Mouse (Mus musculus): ENCODE measurements around the gene Lipc. TPM values are rescaled to one million over a fixed set of nuclear protein-coding genes. Genes with fewer than 3 reads are reported as not detected.
A peak's percentile ranks its signal among the peaks of the same experiment; 100 is the strongest.
"Not testable (repeated sequence)": the region's sequence is repeated elsewhere in the genome, so short reads cannot be mapped to it uniquely, and the experiment has no call there.

Gene Lipc
- polyA plus RNA-seq, 1 experiment from 2014 or later: not detected

GRCm38 (mm10) chr9:70875059-70875458 lies 77.0 kb downstream of the Lipc start:
- no peaks in the 10 kb centered on the region for H3K4me1 ChIP-seq
- no peak for ATAC-seq (replicated peaks)
- H3K4me3 ChIP-seq: no peak overlapping the region
- H3K36me3 ChIP-seq: no peaks in the 10 kb centered on the region
- H3K9me3 ChIP-seq: no peaks in the 10 kb centered on the region
- no peak overlapping the region for H3K4me2 ChIP-seq (replicated peaks)
- 80% methylated on average over 4 of the region's 4 CpGs for WGBS
- H3K27me3 ChIP-seq: no peaks in the 10 kb centered on the region
- no peak overlapping the region for H3K27ac ChIP-seq (replicated peaks)
- no peak overlapping the region for H3K9ac ChIP-seq (replicated peaks)

- Histone ChIP-seq H3K27me3 (no peaks in the 10 kb centered on the region), H3K4me3 (no peak overlapping the region), H3K36me3 (no peaks in the 10 kb centered on the region), H3K4me1 (no peaks in the 10 kb centered on the region), H3K27ac (replicated peaks) (no peak overlapping the region), H3K9me3 (no peaks in the 10 kb centered on the region), H3K9ac (replicated peaks) (no peak overlapping the region), H3K4me2 (replicated peaks) (no peak overlapping the region)
- WGBS: 86% methylated on average over 8 of the region's 8 CpGs
- no peak for ATAC-seq (replicated peaks)
These were observed 79.4 kb downstream of the Lipc start for GRCm38 (mm10) chr9:70872675-70873074.

- ATAC-seq (replicated peaks): no peak
- 96% methylated on average over 4 of the region's 4 CpGs for WGBS
- no peaks in the 10 kb centered on the region for H3K27me3 ChIP-seq
- no peaks in the 10 kb centered on the region for H3K4me1 ChIP-seq
- no peak overlapping the region for H3K4me3 ChIP-seq
- no peaks in the 10 kb centered on the region for H3K9me3 ChIP-seq
- no peaks in the 10 kb centered on the region for H3K36me3 ChIP-seq
- H3K9ac ChIP-seq (replicated peaks): no peak overlapping the region
- H3K4me2 ChIP-seq (replicated peaks): no peak overlapping the region
- no peak overlapping the region for H3K27ac ChIP-seq (replicated peaks)
These were observed 81.7 kb downstream of the Lipc start for GRCm38 (mm10) chr9:70870326-70870725.

- Histone ChIP-seq H3K4me2 (replicated peaks) (no peak overlapping the region), H3K27ac (replicated peaks) (no peak overlapping the region)
- WGBS: 62% methylated on average over 5 of the region's 5 CpGs
These were observed 82.7 kb downstream of the Lipc start for GRCm38 (mm10) chr9:70869169-70869873.

GRCm38 (mm10) chr9:70867381-70867780 lies 84.6 kb downstream of the Lipc start:
- ATAC-seq (replicated peaks): no peak

More at GRCm38 (mm10) chr9:70869169-70869873, 82.7 kb downstream of the Lipc start:
- H3K36me3 ChIP-seq: no peaks in the 10 kb centered on the region
- no peaks in the 10 kb centered on the region for H3K4me1 ChIP-seq
- H3K9ac ChIP-seq (replicated peaks): no peak overlapping the region
- no peak overlapping the region for H3K4me3 ChIP-seq
- ATAC-seq (replicated peaks): no peak
- H3K9me3 ChIP-seq: no peaks in the 10 kb centered on the region
- no peaks in the 10 kb centered on the region for H3K27me3 ChIP-seq

GRCm38 (mm10) chr9:70864039-70864438 lies 88.0 kb downstream of the Lipc start:
- 70% methylated on average over 8 of the region's 8 CpGs for WGBS
- Histone ChIP-seq H3K9me3 (no peaks in the 10 kb centered on the region), H3K4me2 (replicated peaks) (no peak overlapping the region), H3K9ac (replicated peaks) (no peak overlapping the region), H3K27ac (replicated peaks) (no peak overlapping the region), H3K27me3 (no peaks in the 10 kb centered on the region), H3K4me1 (no peaks in the 10 kb centered on the region), H3K36me3 (no peaks in the 10 kb centered on the region), H3K4me3 (no peak overlapping the region)
- ATAC-seq (replicated peaks): no peak

More at GRCm38 (mm10) chr9:70867381-70867780, 84.6 kb downstream of the Lipc start:
- no peaks in the 10 kb centered on the region for H3K36me3 ChIP-seq
- H3K4me1 ChIP-seq: no peaks in the 10 kb centered on the region
- 89% methylated on average over 4 of the region's 4 CpGs for WGBS
- no peaks in the 10 kb centered on the region for H3K9me3 ChIP-seq
- H3K9ac ChIP-seq (replicated peaks): no peak overlapping the region
- H3K4me3 ChIP-seq: no peak overlapping the region
- no peak overlapping the region for H3K27ac ChIP-seq (replicated peaks)
- H3K27me3 ChIP-seq: no peaks in the 10 kb centered on the region
- H3K4me2 ChIP-seq (replicated peaks): no peak overlapping the region

GRCm38 (mm10) chr9:70863299-70863698 lies 88.7 kb downstream of the Lipc start:
- no peaks in the 10 kb centered on the region for H3K27me3 ChIP-seq
- WGBS: 52% methylated on average over 8 of the region's 8 CpGs
- no peaks in the 10 kb centered on the region for H3K9me3 ChIP-seq
- no peak overlapping the region for H3K4me2 ChIP-seq (replicated peaks)
- H3K27ac ChIP-seq (replicated peaks): 0 out of 2 replicates have a peak overlapping the region, but pooled peaks have one; percentile 18
- no peak for ATAC-seq (replicated peaks)
- H3K4me1 ChIP-seq: no peaks in the 10 kb centered on the region
- no peaks in the 10 kb centered on the region for H3K36me3 ChIP-seq
- no peak overlapping the region for H3K4me3 ChIP-seq
- H3K9ac ChIP-seq (replicated peaks): no peak overlapping the region

GRCm38 (mm10) chr9:70859233-70859632 lies 92.8 kb downstream of the Lipc start:
- H3K9ac ChIP-seq (replicated peaks): no peak overlapping the region
- H3K4me3 ChIP-seq: no peak overlapping the region
- peaks cover 4% of the 10 kb centered on the region; the same call in 1 of the 2 replicates for H3K4me1 ChIP-seq
- no peak overlapping the region for H3K27ac ChIP-seq (replicated peaks)
- no peak for ATAC-seq (replicated peaks)
- no peaks in the 10 kb centered on the region for H3K36me3 ChIP-seq
- H3K27me3 ChIP-seq: no peaks in the 10 kb centered on the region
- H3K9me3 ChIP-seq: no peaks in the 10 kb centered on the region
- WGBS: 69% methylated on average over 5 of the region's 5 CpGs
- H3K4me2 ChIP-seq (replicated peaks): no peak overlapping the region

- H3K9me3 ChIP-seq: no peaks in the 10 kb centered on the region
- H3K9ac ChIP-seq (replicated peaks): no peak overlapping the region
- 59% methylated on average over 6 of the region's 6 CpGs for WGBS
- H3K4me1 ChIP-seq: peaks cover 4% of the 10 kb centered on the region; the same call in 1 of the 2 replicates
- no peaks in the 10 kb centered on the region for H3K27me3 ChIP-seq
- no peak overlapping the region for H3K4me2 ChIP-seq (replicated peaks)
- no peaks in the 10 kb centered on the region for H3K36me3 ChIP-seq
- no peak overlapping the region for H3K27ac ChIP-seq (replicated peaks)
- ATAC-seq (replicated peaks): no peak
- no peak overlapping the region for H3K4me3 ChIP-seq
These were observed 96.2 kb downstream of the Lipc start for GRCm38 (mm10) chr9:70855868-70856267.

GRCm38 (mm10) chr9:70854950-70855349 lies 97.1 kb downstream of the Lipc start:
- Histone ChIP-seq H3K27me3 (no peaks in the 10 kb centered on the region), H3K9me3 (no peaks in the 10 kb centered on the region), H3K36me3 (no peaks in the 10 kb centered on the region), H3K27ac (replicated peaks) (no peak overlapping the region), H3K4me1 (peaks cover 4% of the 10 kb centered on the region; the same call in 1 of the 2 replicates), H3K4me2 (replicated peaks) (no peak overlapping the region), H3K4me3 (no peak overlapping the region), H3K9ac (replicated peaks) (no peak overlapping the region)
- no peak for ATAC-seq (replicated peaks)
- 84% methylated on average over 6 of the region's 6 CpGs for WGBS

GRCm38 (mm10) chr9:70853081-70853480 lies 98.9 kb downstream of the Lipc start:
- H3K27me3 ChIP-seq; H3K27ac ChIP-seq (replicated peaks); H3K4me3 ChIP-seq; H3K9ac ChIP-seq (replicated peaks); H3K36me3 ChIP-seq; H3K9me3 ChIP-seq; ATAC-seq (replicated peaks); H3K4me2 ChIP-seq (replicated peaks): not testable (repeated sequence)
- H3K4me1 ChIP-seq: peaks cover 14% of the 10 kb centered on the region
- 92% methylated on average over 15 of the region's 15 CpGs for WGBS

GRCm38 (mm10) chr9:70851533-70851932 lies 100.5 kb downstream of the Lipc start:
- H3K36me3 ChIP-seq: no peaks in the 10 kb centered on the region
- H3K9me3 ChIP-seq: no peaks in the 10 kb centered on the region
- WGBS: 79% methylated on average over 3 of the region's 3 CpGs
- no peak for ATAC-seq (replicated peaks)
- no peak overlapping the region for H3K4me2 ChIP-seq (replicated peaks)
- H3K9ac ChIP-seq (replicated peaks): no peak overlapping the region
- H3K4me1 ChIP-seq: peaks cover 21% of the 10 kb centered on the region
- no peak overlapping the region for H3K27ac ChIP-seq (replicated peaks)
- H3K27me3 ChIP-seq: no peaks in the 10 kb centered on the region
- no peak overlapping the region for H3K4me3 ChIP-seq
